Mouse (Mus musculus): ENCODE results near the gene Slc7a4.

GRCm38 (mm10) chr16:17558811-17559210 is 24.2 kb downstream of the Slc7a4 start:
- no peak for TF ChIP-seq CTCF (IDR thresholded peaks at IDR 0.05; ENCODE audit: low read depth, low read length)
- TF ChIP-seq POLR2A (IDR thresholded peaks at IDR 0.05; ENCODE audit: insufficient read depth, low read length), result no peak

All from ES-Bruce4 (cell line).